Mouse (Mus musculus) heart, adult 2 months (tissue): ENCODE results near the gene Gm20388. TPM values are rescaled to one million over a fixed set of nuclear protein-coding genes. Genes with fewer than 3 reads are reported as not detected.
A peak's percentile ranks its signal among the peaks of the same experiment; 100 is the strongest.

ENCODE experiments used
- DNase-seq, 2 experiments: peaks; one replicate each; pipeline ENCODE4 v3.0.0; 2021
- H3K27ac ChIP-seq: fragments of 200-600 bp; 2 replicates; pipeline ENCODE4 v1.8.1; 2022
- H3K27me3 ChIP-seq: fragments of 200-500 bp; 2 replicates; pipeline ENCODE4 v1.6.1; 2012; ENCODE audit warnings: mild to moderate bottlenecking, low read length, inconsistent platforms, mixed read lengths; ENCODE audit not compliant: control insufficient read depth, insufficient read depth
- H3K36me3 ChIP-seq: fragments of 200-500 bp; 2 replicates; pipeline ENCODE4 v1.6.1; 2012; ENCODE audit warnings: low read length, inconsistent platforms; ENCODE audit not compliant: control insufficient read depth, insufficient read depth
- H3K4me1 ChIP-seq: fragments of 200-500 bp; 2 replicates; pipeline ENCODE4 v1.6.1; 2011; ENCODE audit warnings: low read length; ENCODE audit not compliant: control insufficient read depth, insufficient read depth
- H3K4me3 ChIP-seq: fragments of 200-600 bp; 2 replicates; pipeline ENCODE4 v1.8.1; 2022
- H3K79me2 ChIP-seq: fragments of 200-500 bp; replicated peaks from 2 replicates; pipeline ENCODE4 v1.6.1; 2012; ENCODE audit warnings: mild to moderate bottlenecking, inconsistent platforms, low read length, moderate library complexity, mixed read lengths; ENCODE audit not compliant: control insufficient read depth, insufficient read depth
- H3K9ac ChIP-seq: fragments of 200-500 bp; 2 replicates; pipeline ENCODE4 v1.6.1; 2012; ENCODE audit warnings: low read depth, mild to moderate bottlenecking, control low read depth, inconsistent platforms, low read length, mixed read lengths
- CTCF ChIP-seq: fragments of 200-600 bp; IDR thresholded peaks from 2 replicates; pipeline ENCODE4 v1.8.1; 2022; ENCODE audit warnings: antibody characterized with exemption, mild to moderate bottlenecking, moderate library complexity
- EP300 ChIP-seq: fragments of 200-500 bp; IDR thresholded peaks from 2 replicates; pipeline ENCODE4 v1.6.1; 2011; ENCODE audit warnings: low read depth, low read length, control low read depth; ENCODE audit not compliant: insufficient read depth
- POLR2A ChIP-seq: fragments of 200-500 bp; IDR thresholded peaks from 2 replicates; pipeline ENCODE4 v1.6.1; 2011; ENCODE audit warnings: mild to moderate bottlenecking, low read depth, low read length, control low read depth; ENCODE audit not compliant: insufficient read depth
- WGBS: fragments of 180-500 bp; shearing (Covaris S2); methylation state at CpG from one replicate; pipeline ENCODE4 v1.1.7; 2018; 5-methylcytosine and 5-hydroxymethylcytosine counted together
- intact Hi-C: fragments of 180-260 bp; cut with DNase I; formaldehyde crosslinking; loops from one replicate; pipeline ENCODE4 v1.15.1; 2025
- polyA plus RNA-seq: library from polyadenylated mRNA; depleted of rRNA; stranded (reverse); fragments of >200 nt; gene quantifications from 2 replicates; pipeline ENCODE4 v1.2.3, GENCODE M21; 2012
- total RNA-seq, 2 experiments: library from RNA; stranded (reverse); gene quantifications; 2 replicates each; pipeline ENCODE4 v1.2.3; 2021

Gene Gm20388
- total and polyA plus RNA-seq, 3 experiments: 1.8 to 32.3 TPM; not detected in 1

- 45% methylated on average over 2 of the region's 2 CpGs for WGBS
- Histone ChIP-seq H3K27ac (no peak overlapping the region), H3K4me1 (no peaks in the 10 kb centered on the region), H3K79me2 (no peaks in the 10 kb centered on the region), H3K27me3 (no peaks in the 10 kb centered on the region; the same call in 1 of the 2 replicates), H3K4me3 (no peak overlapping the region), H3K9ac (no peak overlapping the region), H3K36me3 (no peaks in the 10 kb centered on the region)
- DNase-seq: no peak
- TF ChIP-seq EP300 (no peak), POLR2A (no peak)
- intact Hi-C loops: no loop called here
Measured at GRCm38 (mm10) chr8:123347293-123347692, 3436.7 kb downstream of the Gm20388 start.

- H3K4me1 ChIP-seq: no peaks in the 10 kb centered on the region
- no peaks in the 10 kb centered on the region; the same call in 1 of the 2 replicates for H3K27me3 ChIP-seq
- no peak overlapping the region for H3K27ac ChIP-seq
- H3K36me3 ChIP-seq: no peaks in the 10 kb centered on the region
- H3K4me3 ChIP-seq: no peak overlapping the region
- no peaks in the 10 kb centered on the region for H3K79me2 ChIP-seq
- TF ChIP-seq CTCF: no peak
- intact Hi-C loops: no loop called here
- WGBS: 20% methylated on average over 9 of the region's 9 CpGs
- peak; percentile 32 to 41 for DNase-seq
- no peak overlapping the region for H3K9ac ChIP-seq
Measured at GRCm38 (mm10) chr8:123348237-123348843, 3437.7 kb downstream of the Gm20388 start.

- Histone ChIP-seq H3K9ac (no peak overlapping the region), H3K79me2 (no peaks in the 10 kb centered on the region), H3K4me3 (no peak overlapping the region), H3K27me3 (no peaks in the 10 kb centered on the region), H3K27ac (no peak overlapping the region), H3K36me3 (no peaks in the 10 kb centered on the region), H3K4me1 (no peaks in the 10 kb centered on the region)
- intact Hi-C loops: no loop called here
- DNase-seq: no peak
- no peak for TF ChIP-seq POLR2A
- no peak for TF ChIP-seq CTCF
- TF ChIP-seq EP300: no peak
- 82% methylated on average over 4 of the region's 4 CpGs for WGBS
Measured at GRCm38 (mm10) chr8:123349073-123349472, 3438.4 kb downstream of the Gm20388 start.

- Histone ChIP-seq H3K27ac (no peak overlapping the region), H3K9ac (no peak overlapping the region), H3K4me3 (no peak overlapping the region), H3K36me3 (no peaks in the 10 kb centered on the region), H3K4me1 (no peaks in the 10 kb centered on the region), H3K79me2 (no peaks in the 10 kb centered on the region), H3K27me3 (no peaks in the 10 kb centered on the region)
- intact Hi-C loops: no loop called here
- no peak for DNase-seq
- 67% methylated on average over 12 of the region's 12 CpGs for WGBS
- TF ChIP-seq CTCF (no peak), POLR2A (no peak), EP300 (no peak)
Measured at GRCm38 (mm10) chr8:123352118-123352517, 3441.5 kb downstream of the Gm20388 start.

- H3K27me3 ChIP-seq: no peaks in the 10 kb centered on the region
- TF ChIP-seq CTCF (peak; percentile 40), POLR2A (no peak), EP300 (no peak)
- no peak for DNase-seq
- H3K36me3 ChIP-seq: no peaks in the 10 kb centered on the region
- no peak overlapping the region for H3K9ac ChIP-seq
- 39% methylated on average over 13 of the region's 13 CpGs for WGBS
- intact Hi-C loops: no loop called here
- no peak overlapping the region for H3K4me3 ChIP-seq
- no peak overlapping the region for H3K27ac ChIP-seq
- no peaks in the 10 kb centered on the region for H3K79me2 ChIP-seq
- no peaks in the 10 kb centered on the region for H3K4me1 ChIP-seq
Measured at GRCm38 (mm10) chr8:123352786-123353185, 3442.1 kb downstream of the Gm20388 start.

- intact Hi-C loops: no loop called here
- Histone ChIP-seq H3K4me3 (no peak overlapping the region), H3K36me3 (no peaks in the 10 kb centered on the region), H3K4me1 (no peaks in the 10 kb centered on the region), H3K27ac (no peak overlapping the region), H3K27me3 (no peaks in the 10 kb centered on the region), H3K9ac (no peak overlapping the region), H3K79me2 (no peaks in the 10 kb centered on the region)
- no peak for DNase-seq
- no peak for TF ChIP-seq CTCF
- TF ChIP-seq EP300: no peak
- no peak for TF ChIP-seq POLR2A
- 54% methylated on average over 11 of the region's 11 CpGs for WGBS
Measured at GRCm38 (mm10) chr8:123353216-123353615, 3442.6 kb downstream of the Gm20388 start.
